Mouse (Mus musculus) hindbrain, embryonic 13.5 days (tissue): ENCODE measurements around the gene Scin. TPM values are rescaled to one million over a fixed set of nuclear protein-coding genes. Genes with fewer than 3 reads are reported as not detected.

Source experiments
- ATAC-seq: fragments of 200-750 bp; cut with Nextera tagmentation; 2 replicates; pipeline ENCODE4 v1.8.0; 2017; ENCODE audit warnings: moderate TSS enrichment; ENCODE audit not compliant: low FRiP score
- H3K27ac ChIP-seq: fragments of 300-500 bp; sonication (generic); 2 replicates; pipeline ENCODE4 v1.5.1; 2015; ENCODE audit warnings: inconsistent platforms, mild to moderate bottlenecking, moderate library complexity
- H3K27me3 ChIP-seq: fragments of 300-500 bp; sonication (generic); 2 replicates; pipeline ENCODE4 v1.6.1; 2015; ENCODE audit warnings: mild to moderate bottlenecking, inconsistent platforms
- H3K36me3 ChIP-seq: fragments of 300-500 bp; sonication (generic); 2 replicates; pipeline ENCODE4 v1.6.1; 2015; ENCODE audit warnings: mild to moderate bottlenecking, inconsistent platforms
- H3K4me1 ChIP-seq: fragments of 300-500 bp; sonication (generic); replicated peaks from 2 replicates; pipeline ENCODE4 v1.6.1; 2015; ENCODE audit warnings: inconsistent platforms
- H3K4me2 ChIP-seq: fragments of 300-500 bp; sonication (generic); 2 replicates; pipeline ENCODE4 v1.6.1; 2015; ENCODE audit warnings: inconsistent platforms, mild to moderate bottlenecking, moderate library complexity
- H3K4me3 ChIP-seq: fragments of 300-500 bp; sonication (generic); 2 replicates; pipeline ENCODE4 v1.5.1; 2015; ENCODE audit warnings: mild to moderate bottlenecking, inconsistent platforms
- H3K9ac ChIP-seq: fragments of 300-500 bp; sonication (generic); 2 replicates; pipeline ENCODE4 v1.6.1; 2015; ENCODE audit warnings: mild to moderate bottlenecking, inconsistent platforms
- H3K9me3 ChIP-seq: fragments of 300-500 bp; sonication (generic); 2 replicates; pipeline ENCODE4 v1.6.1; 2016; ENCODE audit warnings: inconsistent platforms
- WGBS: fragments of 180-500 bp; shearing (Covaris S2); methylation state at CpG from one replicate; pipeline ENCODE4 v1.1.7; 2015; 5-methylcytosine and 5-hydroxymethylcytosine counted together
- polyA plus RNA-seq: library from polyadenylated mRNA; unstranded; fragments of >200 nt; fragmentation: Nextera tagmentation; extraction: Ambion mirVana; gene quantifications from 2 replicates; pipeline ENCODE4 v1.2.1, GENCODE M21; 2015

Scin gene
- polyA plus RNA-seq, 1 experiment from 2014 or later, result 0.09 TPM

- no peak overlapping the region for H3K9ac ChIP-seq
- ATAC-seq, result no peak
- no peak overlapping the region for H3K4me2 ChIP-seq
- no peaks in the 10 kb centered on the region for H3K4me1 ChIP-seq
- H3K27me3 ChIP-seq, result no peaks in the 10 kb centered on the region
- no peaks in the 10 kb centered on the region for H3K36me3 ChIP-seq
- no peak overlapping the region for H3K4me3 ChIP-seq
- H3K9me3 ChIP-seq, result no peaks in the 10 kb centered on the region
- no peak overlapping the region for H3K27ac ChIP-seq
- 90% methylated on average over 2 of the region's 2 CpGs for WGBS
Measured at GRCm38 (mm10) chr12:40102359-40102758, 31.7 kb downstream of the Scin start.

GRCm38 (mm10) chr12:40099407-40099806 is 34.6 kb downstream of the Scin start:
- WGBS, result 89% methylated on average over 2 of the region's 2 CpGs
- no peak for ATAC-seq
- H3K36me3 ChIP-seq, result no peaks in the 10 kb centered on the region
- no peaks in the 10 kb centered on the region for H3K27me3 ChIP-seq
- no peak overlapping the region for H3K4me2 ChIP-seq
- no peaks in the 10 kb centered on the region for H3K4me1 ChIP-seq
- no peak overlapping the region for H3K4me3 ChIP-seq
- no peak overlapping the region for H3K9ac ChIP-seq
- no peak overlapping the region for H3K27ac ChIP-seq
- no peaks in the 10 kb centered on the region for H3K9me3 ChIP-seq

- no peak overlapping the region for H3K9ac ChIP-seq
- no peak for ATAC-seq
- no peaks in the 10 kb centered on the region for H3K36me3 ChIP-seq
- H3K4me2 ChIP-seq, result no peak overlapping the region
- 97% methylated on average over 4 of the region's 4 CpGs for WGBS
- H3K4me3 ChIP-seq, result no peak overlapping the region
- H3K4me1 ChIP-seq, result no peaks in the 10 kb centered on the region
- no peaks in the 10 kb centered on the region for H3K27me3 ChIP-seq
- H3K9me3 ChIP-seq, result no peaks in the 10 kb centered on the region
- no peak overlapping the region for H3K27ac ChIP-seq
Measured at GRCm38 (mm10) chr12:40097449-40097848, 36.6 kb downstream of the Scin start.

- no peak overlapping the region for H3K9ac ChIP-seq
- H3K4me1 ChIP-seq, result no peaks in the 10 kb centered on the region
- ATAC-seq, result no peak
- H3K36me3 ChIP-seq, result no peaks in the 10 kb centered on the region
- H3K4me3 ChIP-seq, result no peak overlapping the region
- no peak overlapping the region for H3K4me2 ChIP-seq
- no peaks in the 10 kb centered on the region for H3K9me3 ChIP-seq
- no peaks in the 10 kb centered on the region for H3K27me3 ChIP-seq
- H3K27ac ChIP-seq, result no peak overlapping the region
- 95% methylated on average over 5 of the region's 5 CpGs for WGBS
Measured at GRCm38 (mm10) chr12:40097023-40097422, 37.0 kb downstream of the Scin start.

GRCm38 (mm10) chr12:40096453-40096852 is 37.6 kb downstream of the Scin start:
- H3K4me2 ChIP-seq, result no peak overlapping the region
- no peaks in the 10 kb centered on the region for H3K27me3 ChIP-seq
- H3K9ac ChIP-seq, result no peak overlapping the region
- H3K4me1 ChIP-seq, result no peaks in the 10 kb centered on the region
- no peak overlapping the region for H3K4me3 ChIP-seq
- H3K27ac ChIP-seq, result no peak overlapping the region
- 90% methylated on average over 3 of the region's 3 CpGs for WGBS
- no peaks in the 10 kb centered on the region for H3K9me3 ChIP-seq
- ATAC-seq, result no peak
- no peaks in the 10 kb centered on the region for H3K36me3 ChIP-seq

- Histone ChIP-seq H3K4me2 (no peak overlapping the region), H3K27me3 (no peaks in the 10 kb centered on the region)
Measured at GRCm38 (mm10) chr12:40090017-40090416, 44.0 kb downstream of the Scin start.

GRCm38 (mm10) chr12:40085731-40086322 is 48.2 kb downstream of the Scin start:
- H3K36me3 ChIP-seq, result no peaks in the 10 kb centered on the region
- H3K9me3 ChIP-seq, result no peaks in the 10 kb centered on the region
- ATAC-seq, result no peak
- H3K4me1 ChIP-seq, result no peaks in the 10 kb centered on the region
- no peak overlapping the region for H3K4me3 ChIP-seq
- no peak overlapping the region for H3K9ac ChIP-seq
- no peak overlapping the region for H3K4me2 ChIP-seq
- H3K27me3 ChIP-seq, result no peaks in the 10 kb centered on the region
- 66% methylated on average over 5 of the region's 5 CpGs for WGBS
- no peak overlapping the region for H3K27ac ChIP-seq

More at GRCm38 (mm10) chr12:40090017-40090416, 44.0 kb downstream of the Scin start:
- Histone ChIP-seq H3K9ac (no peak overlapping the region), H3K27ac (no peak overlapping the region), H3K4me1 (no peaks in the 10 kb centered on the region), H3K9me3 (no peaks in the 10 kb centered on the region), H3K4me3 (no peak overlapping the region), H3K36me3 (no peaks in the 10 kb centered on the region)
- no peak for ATAC-seq
- WGBS, result 80% methylated on average over 3 of the region's 3 CpGs

GRCm38 (mm10) chr12:40082453-40083238 is 51.4 kb downstream of the Scin start:
- Histone ChIP-seq H3K9me3 (no peaks in the 10 kb centered on the region), H3K36me3 (no peaks in the 10 kb centered on the region), H3K4me3 (no peak overlapping the region), H3K27me3 (no peaks in the 10 kb centered on the region), H3K4me2 (no peak overlapping the region), H3K4me1 (no peaks in the 10 kb centered on the region), H3K9ac (no peak overlapping the region), H3K27ac (no peak overlapping the region)
- WGBS, result 48% methylated on average over 5 of the region's 6 CpGs
- no peak; the same call in 1 of the 2 replicates for ATAC-seq

- 79% methylated on average over 5 of the region's 5 CpGs for WGBS
- no peaks in the 10 kb centered on the region for H3K9me3 ChIP-seq
Measured at GRCm38 (mm10) chr12:40082048-40082447, 52.0 kb downstream of the Scin start.

GRCm38 (mm10) chr12:40073660-40074059 is 60.4 kb downstream of the Scin start:
- Histone ChIP-seq H3K27ac (no peak overlapping the region), H3K4me3 (no peak overlapping the region), H3K9me3 (no peaks in the 10 kb centered on the region), H3K4me2 (no peak overlapping the region), H3K4me1 (no peaks in the 10 kb centered on the region), H3K36me3 (no peaks in the 10 kb centered on the region), H3K9ac (no peak overlapping the region), H3K27me3 (no peaks in the 10 kb centered on the region)
- WGBS, result 76% methylated on average over 5 of the region's 5 CpGs
- ATAC-seq, result no peak

More at GRCm38 (mm10) chr12:40082048-40082447, 52.0 kb downstream of the Scin start:
- no peaks in the 10 kb centered on the region for H3K4me1 ChIP-seq
- H3K4me3 ChIP-seq, result no peak overlapping the region
- no peak for ATAC-seq
- H3K9ac ChIP-seq, result no peak overlapping the region
- H3K36me3 ChIP-seq, result no peaks in the 10 kb centered on the region
- no peak overlapping the region for H3K4me2 ChIP-seq
- no peaks in the 10 kb centered on the region for H3K27me3 ChIP-seq
- H3K27ac ChIP-seq, result no peak overlapping the region

- no peak for ATAC-seq
- no peaks in the 10 kb centered on the region for H3K36me3 ChIP-seq
Measured at GRCm38 (mm10) chr12:40047024-40047423, 87.0 kb downstream of the Scin start.

GRCm38 (mm10) chr12:40043816-40044585 is 90.0 kb downstream of the Scin start:
- Histone ChIP-seq H3K9me3 (no peaks in the 10 kb centered on the region), H3K27me3 (no peaks in the 10 kb centered on the region), H3K36me3 (no peaks in the 10 kb centered on the region), H3K4me2 (no peak overlapping the region), H3K27ac (no peak overlapping the region), H3K4me3 (no peak overlapping the region), H3K4me1 (no peaks in the 10 kb centered on the region), H3K9ac (no peak overlapping the region)
- ATAC-seq, result no peak
- WGBS, result 78% methylated on average over 8 of the region's 8 CpGs

More at GRCm38 (mm10) chr12:40047024-40047423, 87.0 kb downstream of the Scin start:
- WGBS, result 69% methylated on average over 1 of the region's 1 CpGs
- Histone ChIP-seq H3K4me3 (no peak overlapping the region), H3K9me3 (no peaks in the 10 kb centered on the region), H3K4me2 (no peak overlapping the region), H3K4me1 (no peaks in the 10 kb centered on the region), H3K9ac (no peak overlapping the region), H3K27me3 (no peaks in the 10 kb centered on the region), H3K27ac (no peak overlapping the region)
